Mouse (Mus musculus) Muller cell, postnatal 12 days (primary cell): ENCODE results near the gene A630001G21Rik.
"Not testable (repeated sequence)": the region's sequence is repeated elsewhere in the genome, so short reads cannot be mapped to it uniquely, and the experiment has no call there.

Experiments used
- DNase-seq: peaks from one replicate; pipeline ENCODE4 v3.0.0-alpha.2; 2015; ENCODE audit errors: inconsistent ontology term

A630001G21Rik gene

GRCm38 (mm10) chr1:85778436-85778835 is at the start of gene A630001G21Rik:
Gene A630001G21Rik, minus strand, starts transcription at chr1:85778643.
- no peak for DNase-seq

DNA sequence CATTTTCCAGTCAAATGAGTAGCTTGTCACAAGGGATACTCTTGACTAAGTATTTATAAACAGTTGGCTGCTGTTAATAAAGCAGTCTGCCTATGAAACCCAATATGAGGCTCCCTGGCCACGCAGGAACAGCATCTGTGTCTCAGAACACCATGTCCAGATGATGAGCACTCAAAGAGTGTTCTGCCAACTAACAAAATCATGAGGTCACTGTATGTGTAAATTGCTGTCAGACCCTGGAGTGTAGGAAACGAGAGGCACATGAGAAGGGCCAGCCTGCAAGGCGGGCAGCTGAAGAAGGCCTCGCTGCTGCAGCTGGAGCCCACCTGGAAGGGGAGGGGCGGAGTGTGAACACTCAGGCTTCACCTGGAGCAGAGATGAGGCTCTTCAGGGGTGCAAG is 48.7 kb upstream of the A630001G21Rik start:
- DNase-seq: no peak

GRCm38 (mm10) chr1:85824905-85825304 is 46.5 kb upstream of the A630001G21Rik start:
- no peak for DNase-seq

- DNase-seq: peak; percentile 62
These were observed 43.8 kb upstream of the A630001G21Rik start for GRCm38 (mm10) chr1:85822239-85822638.

DNA sequence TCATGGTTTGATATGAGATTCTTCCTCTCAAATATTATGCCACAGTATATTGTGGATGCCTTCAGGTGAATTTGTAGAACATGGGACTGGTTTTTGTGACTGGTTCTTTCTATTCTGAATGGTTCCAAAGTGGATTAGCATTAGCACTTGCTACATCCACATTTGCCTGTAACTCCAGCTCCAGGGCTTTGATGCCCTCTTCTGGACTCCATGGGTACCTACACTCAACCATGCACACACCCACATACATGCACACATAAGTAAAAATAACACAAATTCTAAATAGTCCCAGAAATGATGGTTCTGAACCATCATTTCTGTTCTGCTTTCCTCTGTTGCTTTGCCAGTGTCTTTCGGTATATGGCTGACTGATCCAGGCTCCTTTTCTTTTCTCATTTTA is 41.3 kb upstream of the A630001G21Rik start:
- DNase-seq: no peak

DNA sequence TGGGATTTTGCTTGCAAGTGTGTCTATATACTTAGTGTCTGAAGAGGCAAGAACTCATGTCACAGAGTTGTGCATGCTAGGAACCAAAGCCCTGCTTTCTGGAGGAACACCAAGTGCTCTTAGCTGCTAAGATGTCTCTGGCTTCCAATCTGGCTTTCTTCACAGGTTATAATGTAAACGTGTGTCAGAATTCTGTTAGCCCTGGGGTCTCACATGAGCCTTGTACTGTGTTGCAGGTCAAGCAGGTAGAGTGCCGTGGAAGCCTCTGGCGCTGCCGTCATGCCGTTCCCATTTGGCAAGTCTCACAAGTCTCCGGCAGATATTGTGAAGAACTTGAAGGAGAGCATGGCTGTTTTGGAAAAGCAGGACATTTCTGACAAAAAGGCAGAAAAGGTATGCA is 39.7 kb upstream of the A630001G21Rik start:
- DNase-seq: no peak

DNA sequence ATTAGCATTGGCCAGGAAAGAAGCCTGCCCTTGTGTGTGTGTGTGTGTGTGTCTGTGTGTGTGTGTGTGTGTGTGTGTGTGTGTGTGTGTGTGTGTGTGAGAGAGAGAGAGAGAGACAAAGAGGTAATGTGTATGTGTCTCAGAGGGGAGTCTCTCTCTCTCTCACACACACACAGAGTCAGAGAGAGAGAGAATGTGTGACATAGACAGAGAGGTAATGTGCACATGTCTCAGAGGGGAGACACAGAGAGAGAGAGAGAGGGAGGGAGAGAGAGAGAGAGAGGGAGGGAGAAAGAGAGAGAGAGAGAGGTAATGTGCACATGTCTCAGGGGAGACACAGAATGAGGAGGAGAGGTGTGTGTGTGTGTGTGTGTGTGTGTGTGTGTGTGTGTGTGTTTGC is 35.8 kb upstream of the A630001G21Rik start:
- not testable (repeated sequence) for DNase-seq

DNA sequence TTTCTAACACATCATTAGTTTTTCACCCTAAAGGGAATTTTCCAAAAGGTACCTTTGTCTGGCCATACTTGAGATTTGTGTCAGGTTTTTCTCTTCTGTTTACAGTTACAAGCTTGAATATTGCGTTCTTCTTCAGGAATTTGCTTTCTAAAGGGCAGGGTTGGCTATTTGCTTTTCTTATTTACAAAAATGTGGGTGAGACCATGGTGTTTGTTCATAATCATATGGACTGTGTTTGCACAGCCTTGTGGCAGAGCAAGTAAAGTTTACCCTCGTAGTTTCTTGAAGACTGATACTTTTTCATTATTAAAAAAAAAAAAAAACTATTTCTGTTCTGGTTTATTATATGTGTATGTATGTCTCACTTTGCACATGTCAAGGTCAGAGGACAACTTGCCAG is 32.3 kb upstream of the A630001G21Rik start:
- DNase-seq: no peak

- no peak for DNase-seq
These were observed 31.9 kb upstream of the A630001G21Rik start for GRCm38 (mm10) chr1:85810343-85810742.

DNA sequence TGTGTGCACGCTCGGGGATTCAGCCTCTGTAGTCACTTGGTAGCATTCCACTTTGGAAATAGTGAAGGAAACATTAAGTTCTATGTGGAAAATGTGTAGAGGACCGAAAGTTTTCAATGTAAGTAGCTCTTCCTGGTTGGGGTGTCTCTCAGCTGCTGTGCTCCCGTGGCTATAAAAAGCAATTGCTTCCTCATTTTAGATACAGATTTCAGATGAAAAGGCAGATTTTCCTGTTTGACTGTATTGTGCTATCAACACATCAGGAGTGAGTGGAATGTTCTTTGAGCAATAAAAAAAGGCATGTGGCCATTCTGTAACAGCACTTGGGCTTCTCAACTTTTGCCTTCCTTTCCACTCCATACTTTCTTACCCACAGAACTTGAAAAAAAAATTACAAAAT is 30.8 kb upstream of the A630001G21Rik start:
- no peak for DNase-seq

GRCm38 (mm10) chr1:85804551-85804950 is 26.1 kb upstream of the A630001G21Rik start:
- DNase-seq: no peak

DNA sequence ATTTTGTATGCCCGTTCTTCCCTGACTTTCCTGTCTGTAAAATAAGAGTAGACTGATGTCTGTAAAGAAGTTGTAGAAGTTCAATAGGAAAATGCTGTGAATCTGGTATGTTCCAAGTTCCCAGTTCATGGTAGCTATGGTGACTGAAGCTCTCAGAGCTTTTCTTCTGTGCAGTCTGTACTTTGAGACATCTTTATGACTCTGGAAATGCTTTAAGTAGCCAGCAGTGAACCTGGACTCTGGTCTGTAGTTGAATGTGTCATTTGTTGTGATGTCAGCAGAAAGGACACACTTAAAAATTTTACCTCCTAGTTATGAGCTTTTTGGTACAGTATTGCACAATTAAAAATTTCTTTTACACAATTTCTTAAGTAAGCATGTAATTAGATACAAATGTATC is 24.1 kb upstream of the A630001G21Rik start:
- DNase-seq: no peak

DNA sequence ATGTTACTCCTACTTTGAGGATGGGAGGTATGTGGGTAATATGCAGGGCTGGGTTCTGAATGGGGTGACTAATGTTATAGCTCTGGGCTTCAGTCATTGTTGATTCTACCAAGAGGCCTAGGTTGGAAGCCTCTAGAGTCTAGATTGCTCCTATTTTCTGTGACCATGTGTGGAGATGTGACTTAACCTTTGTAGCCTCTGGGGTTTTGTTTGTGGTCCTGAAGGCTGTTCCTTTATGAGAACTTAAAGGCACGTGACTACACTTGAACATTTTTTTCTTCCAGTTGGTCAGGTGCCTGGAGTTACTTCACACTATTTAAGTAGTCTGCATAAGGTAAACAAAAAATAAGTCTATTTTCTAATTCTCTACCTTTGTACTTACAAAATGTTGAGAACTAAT is 21.3 kb upstream of the A630001G21Rik start:
- no peak for DNase-seq

- no peak for DNase-seq
These were observed 16.8 kb upstream of the A630001G21Rik start for GRCm38 (mm10) chr1:85795196-85795595.

GRCm38 (mm10) chr1:85794106-85794771 is 15.8 kb upstream of the A630001G21Rik start:
- DNase-seq: peak; percentile 64

DNA sequence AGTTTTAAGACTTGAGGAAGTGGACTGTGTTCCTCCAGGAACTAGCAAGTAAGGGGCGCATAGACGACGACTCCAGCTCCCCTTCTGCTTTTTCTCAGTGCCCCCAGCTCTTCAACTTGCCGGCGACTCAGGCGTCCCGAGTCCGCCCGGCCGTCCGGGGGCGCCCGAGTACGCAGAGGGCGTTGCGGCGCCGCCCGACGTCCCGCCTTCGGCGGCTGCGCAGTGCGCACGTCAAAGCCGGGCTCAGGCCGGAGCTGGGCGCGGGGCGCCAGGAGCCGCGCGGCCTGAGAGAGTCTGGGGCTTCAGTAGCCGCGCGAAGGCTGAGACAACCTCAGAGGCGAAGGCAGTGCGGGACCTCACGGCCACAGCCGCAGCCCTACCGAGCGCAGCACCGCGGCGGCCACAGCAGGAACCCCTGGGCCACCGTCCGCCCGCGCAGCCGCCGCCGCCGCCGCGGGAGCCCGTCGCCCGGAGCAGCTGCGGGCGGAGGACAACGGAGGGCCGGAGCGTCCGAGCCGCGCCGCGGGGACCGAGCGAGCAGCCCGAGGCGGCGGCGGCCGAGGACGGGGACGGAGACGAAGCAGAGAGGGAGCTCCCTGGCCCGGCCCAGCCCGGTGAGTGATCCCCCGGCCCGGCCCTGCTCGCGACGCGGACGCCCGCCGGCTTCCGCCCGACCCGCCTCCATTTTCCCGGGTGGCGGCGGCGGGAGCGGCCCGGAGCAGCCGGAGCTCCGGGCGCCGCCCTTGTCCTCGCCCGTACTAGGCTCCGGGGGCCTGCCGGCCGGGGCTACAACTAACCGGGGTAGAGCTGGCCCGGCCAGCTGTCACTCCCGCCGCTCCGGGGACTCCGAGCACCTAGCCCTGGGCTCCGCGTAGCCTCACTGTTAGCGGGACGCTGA is 15.0 kb upstream of the A630001G21Rik start, which contains the start of gene Cab39:
Gene Cab39 (plus strand): TSS at position 234 of the 898 bp plus-strand sequence.
- DNase-seq: peak; percentile 91

DNA sequence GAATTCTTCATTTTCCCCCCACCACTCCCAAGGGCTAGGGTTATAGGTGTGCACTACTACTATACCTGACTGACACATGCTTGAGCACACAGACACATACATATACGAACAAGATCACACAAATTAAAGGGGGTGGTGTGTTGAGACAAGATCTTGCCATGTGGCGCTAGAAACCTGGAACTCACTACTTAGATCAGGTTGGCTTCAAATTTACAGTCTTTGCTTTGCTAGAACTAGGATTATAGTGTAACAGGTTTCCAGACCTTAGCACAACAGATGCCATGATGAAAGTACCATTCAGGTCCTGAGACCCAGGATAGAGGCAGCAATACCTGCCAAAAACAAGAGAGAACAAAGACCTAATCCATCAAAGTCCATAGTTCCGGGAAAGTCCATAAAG is 13.0 kb upstream of the A630001G21Rik start:
- no peak for DNase-seq

DNA sequence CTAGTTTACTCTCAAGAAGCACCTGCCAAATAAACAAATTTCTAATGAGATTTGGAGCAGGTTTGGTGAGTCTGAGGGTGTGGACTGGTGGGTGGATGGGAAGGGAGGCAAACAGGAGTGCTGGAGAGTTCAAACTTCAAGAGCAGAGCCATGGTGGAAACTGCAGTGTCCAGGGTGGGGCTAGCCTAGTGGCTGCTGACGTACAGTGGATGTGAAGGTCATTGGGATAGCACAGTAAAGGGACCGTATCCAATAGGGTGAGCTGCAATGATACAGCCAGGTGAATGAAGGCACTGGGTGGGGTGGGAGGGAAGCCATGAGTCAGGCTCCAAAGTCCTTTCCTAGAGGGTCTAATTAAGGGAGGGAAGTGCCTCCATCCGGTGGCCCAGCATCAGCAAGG is 12.1 kb upstream of the A630001G21Rik start:
- no peak for DNase-seq

DNA sequence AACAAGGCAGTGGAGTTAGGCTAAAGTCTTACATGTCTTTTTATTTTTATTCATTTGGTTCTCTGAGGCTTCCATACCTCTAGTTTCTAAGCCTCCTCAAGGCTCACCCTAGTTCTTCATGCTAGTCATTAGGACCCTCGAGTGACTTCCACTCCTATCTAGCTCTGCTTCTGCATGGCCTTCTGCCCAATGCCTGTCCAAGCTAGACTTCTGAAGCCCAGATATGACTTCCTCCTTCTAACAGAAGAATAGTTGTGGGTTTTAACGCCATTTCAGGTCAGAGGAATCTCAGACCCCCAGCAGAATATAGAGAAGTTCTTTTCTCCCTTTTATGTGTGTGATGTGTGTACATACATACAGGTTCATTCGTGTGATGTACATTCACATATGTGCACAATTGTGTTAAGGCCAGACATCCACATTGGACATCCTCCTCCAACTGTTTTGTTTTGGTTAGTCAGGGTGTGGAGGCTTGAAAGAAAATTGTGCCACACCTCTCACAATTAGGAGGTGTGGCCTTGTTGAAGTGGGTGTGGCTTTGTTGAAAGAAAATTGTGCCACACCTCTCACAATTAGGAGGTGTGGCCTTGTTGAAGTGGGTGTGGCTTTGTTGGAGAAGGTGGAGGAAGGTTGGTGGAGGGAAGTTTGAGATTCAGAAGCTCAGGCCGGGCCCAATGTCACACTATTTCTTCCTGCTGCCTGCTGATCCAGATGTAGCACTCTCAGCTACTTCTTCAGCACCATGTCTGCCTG is 1.2 kb upstream of the A630001G21Rik start:
- no peak for DNase-seq

GRCm38 (mm10) chr1:85779012-85779411 is 569 bp upstream of the A630001G21Rik start:
- DNase-seq: no peak

- no peak for DNase-seq
These were observed 2.3 kb downstream of the A630001G21Rik start for GRCm38 (mm10) chr1:85776154-85776553.

GRCm38 (mm10) chr1:85775136-85775535 is 3.3 kb downstream of the A630001G21Rik start:
- DNase-seq: peak; percentile 24
